Mouse (Mus musculus) heart, postnatal 0 days (tissue): Measurements from ENCODE around the gene Hils1. TPM values are rescaled to one million over a fixed set of nuclear protein-coding genes. Genes with fewer than 3 reads are reported as not detected.
"Not testable (repeated sequence)": the region's sequence is repeated elsewhere in the genome, so short reads cannot be mapped to it uniquely, and the experiment has no call there.

Experiments used
- ATAC-seq: fragments of 200-750 bp; cut with Nextera tagmentation; 2 replicates; pipeline ENCODE4 v1.8.0; 2017; ENCODE audit warnings: low read depth, moderate number of reproducible peaks, moderate library complexity; ENCODE audit not compliant: insufficient read depth
- DNase-seq: peaks from one replicate; pipeline ENCODE4 v3.0.0-alpha.2; 2016; ENCODE audit warnings: low spot score
- H3K27ac ChIP-seq: fragments of 300-500 bp; sonication (generic); 2 replicates; pipeline ENCODE4 v1.5.1; 2014; ENCODE audit warnings: low read depth, mild to moderate bottlenecking
- H3K27me3 ChIP-seq: fragments of 300-500 bp; sonication (generic); 2 replicates; pipeline ENCODE4 v1.6.1; 2014; ENCODE audit warnings: low read length, mixed read lengths; ENCODE audit not compliant: control insufficient read depth, insufficient read depth
- H3K36me3 ChIP-seq: fragments of 300-500 bp; sonication (generic); replicated peaks from 2 replicates; pipeline ENCODE4 v1.6.1; 2014; ENCODE audit warnings: low read length, mixed read lengths; ENCODE audit not compliant: control insufficient read depth, insufficient read depth
- H3K4me1 ChIP-seq: fragments of 300-500 bp; sonication (generic); 2 replicates; pipeline ENCODE4 v1.6.1; 2014; ENCODE audit warnings: antibody characterized with exemption; ENCODE audit not compliant: control insufficient read depth, insufficient read depth
- H3K4me2 ChIP-seq: fragments of 300-500 bp; sonication (generic); 2 replicates; pipeline ENCODE4 v1.6.1; 2014; ENCODE audit warnings: low read depth, mild to moderate bottlenecking, low read length, moderate library complexity
- H3K4me3 ChIP-seq: fragments of 300-500 bp; sonication (generic); 2 replicates; pipeline ENCODE4 v1.5.1; 2014; ENCODE audit warnings: low read depth, low read length
- H3K9ac ChIP-seq: fragments of 300-500 bp; sonication (generic); replicated peaks from 2 replicates; pipeline ENCODE4 v1.6.1; 2014; ENCODE audit warnings: low read depth, low read length, mixed read lengths
- H3K9me3 ChIP-seq: fragments of 300-500 bp; sonication (generic); replicated peaks from 2 replicates; pipeline ENCODE4 v1.6.1; 2016; ENCODE audit warnings: low read length; ENCODE audit not compliant: control insufficient read depth
- CTCF ChIP-seq: IDR thresholded peaks from 2 replicates; pipeline ENCODE4 v1.5.1; 2016; ENCODE audit warnings: antibody characterized with exemption, control low read depth, low read depth
- EP300 ChIP-seq: IDR thresholded peaks from 2 replicates; pipeline ENCODE4 v1.6.1; 2016; ENCODE audit warnings: antibody characterized with exemption, low read depth
- WGBS: fragments of 180-500 bp; shearing (Covaris S2); extraction: QIAGEN DNeasy Blood & Tissue Kit; methylation state at CpG from one replicate; pipeline ENCODE4 v1.1.7; 2014; 5-methylcytosine and 5-hydroxymethylcytosine counted together
- polyA plus RNA-seq: library from polyadenylated mRNA; unstranded; fragments of >200 nt; fragmentation: Nextera tagmentation; extraction: Ambion mirVana; gene quantifications from 2 replicates; pipeline ENCODE4 v1.2.1, GENCODE M21; 2015
- total RNA-seq: library from RNA; depleted of rRNA; stranded (reverse); fragments of >200 nt; gene quantifications from 2 replicates; pipeline ENCODE4 v1.2.3, GENCODE M21; 2014; ENCODE audit warnings: low replicate concordance

Hils1 gene
- total and polyA plus RNA-seq, 2 experiments from 2014 or later: not detected

- Histone ChIP-seq H3K36me3 (peaks cover 8% of the 10 kb centered on the region; the same call in 1 of the 2 replicates), H3K4me3 (peak overlapping the region; percentile 68), H3K4me2 (peak overlapping the region; percentile 97), H3K27ac (peak overlapping the region; percentile 64), H3K9me3 (no peaks in the 10 kb centered on the region), H3K4me1 (peaks cover 20% of the 10 kb centered on the region), H3K27me3 (no peaks in the 10 kb centered on the region), H3K9ac (peak overlapping the region; percentile 59)
- ATAC-seq: 0 out of 2 replicates have a peak, but pooled peaks have one; percentile 15
- TF ChIP-seq CTCF (no peak), EP300 (no peak)
- peak; percentile 61 for DNase-seq
- WGBS: 24% methylated on average over 15 of the region's 15 CpGs
These were observed 41.6 kb downstream of the Hils1 start for GRCm38 (mm10) chr11:95008661-95009628.

GRCm38 (mm10) chr11:95009629-95010014 is 42.2 kb downstream of the Hils1 start, which contains the start of gene Samd14:
TSS of gene Samd14 (plus strand) at chr11:95009879.
- peak within 1 kb of the TSS; percentile 68 for H3K4me3 ChIP-seq
- 0% methylated on average over 30 of the region's 32 CpGs for WGBS
- peak within 1 kb of the TSS; percentile 64 for H3K27ac ChIP-seq
- no peaks in the 10 kb centered on the region for H3K9me3 ChIP-seq
- ATAC-seq (peak; percentile 55), DNase-seq (peak; percentile 63)
- no peaks in the 10 kb centered on the region for H3K27me3 ChIP-seq
- peak within 1 kb of the TSS; percentile 97 for H3K4me2 ChIP-seq
- peaks cover 8% of the 10 kb centered on the region; the same call in 1 of the 2 replicates for H3K36me3 ChIP-seq
- TF ChIP-seq CTCF: no peak
- no peak for TF ChIP-seq EP300
- peaks cover 20% of the 10 kb centered on the region for H3K4me1 ChIP-seq
- H3K9ac ChIP-seq: peak within 1 kb of the TSS; percentile 59

GRCm38 (mm10) chr11:95010141-95010739 is 42.8 kb downstream of the Hils1 start:
- Histone ChIP-seq H3K36me3 (0 out of 2 replicates have a peak, but pooled peaks cover 5% of the 10 kb centered on the region), H3K4me2 (peak overlapping the region; percentile 97), H3K9ac (peak overlapping the region; percentile 59), H3K4me1 (peaks cover 20% of the 10 kb centered on the region), H3K27me3 (no peaks in the 10 kb centered on the region), H3K4me3 (peak overlapping the region; percentile 68), H3K9me3 (no peaks in the 10 kb centered on the region), H3K27ac (peak overlapping the region; percentile 64)
- no peak for TF ChIP-seq EP300
- TF ChIP-seq CTCF: no peak
- WGBS: 1% methylated on average over 35 of the region's 40 CpGs
- no peak for DNase-seq
- ATAC-seq: 0 out of 2 replicates have a peak, but pooled peaks have one; percentile 13

- H3K9ac ChIP-seq, H3K36me3 ChIP-seq, DNase-seq, H3K27ac ChIP-seq, ATAC-seq, H3K9me3 ChIP-seq, H3K27me3 ChIP-seq: not testable (repeated sequence)
- peak overlapping the region; percentile 97 for H3K4me2 ChIP-seq
- WGBS: 42% methylated on average over 3 of the region's 4 CpGs
- peak overlapping the region; percentile 9; the same call in 1 of the 2 replicates for H3K4me3 ChIP-seq
- H3K4me1 ChIP-seq: peaks cover 24% of the 10 kb centered on the region
These were observed 43.5 kb downstream of the Hils1 start for GRCm38 (mm10) chr11:95010841-95011403.

- DNase-seq: no peak
- no peaks in the 10 kb centered on the region for H3K9me3 ChIP-seq
- no peaks in the 10 kb centered on the region for H3K27me3 ChIP-seq
- ATAC-seq: no peak
- 33% methylated on average over 1 of the region's 1 CpGs for WGBS
- no peaks in the 10 kb centered on the region for H3K36me3 ChIP-seq
- no peak overlapping the region for H3K4me3 ChIP-seq
- H3K9ac ChIP-seq: no peak overlapping the region
- TF ChIP-seq EP300 (no peak), CTCF (no peak)
- no peak overlapping the region for H3K27ac ChIP-seq
- peaks cover 21% of the 10 kb centered on the region for H3K4me1 ChIP-seq
- no peak overlapping the region; the same call in 1 of the 2 replicates for H3K4me2 ChIP-seq
These were observed 44.0 kb downstream of the Hils1 start for GRCm38 (mm10) chr11:95011416-95011815.
